ENCODE assay signal across 8 mouse cellular contexts in the genomic region with DNA sequence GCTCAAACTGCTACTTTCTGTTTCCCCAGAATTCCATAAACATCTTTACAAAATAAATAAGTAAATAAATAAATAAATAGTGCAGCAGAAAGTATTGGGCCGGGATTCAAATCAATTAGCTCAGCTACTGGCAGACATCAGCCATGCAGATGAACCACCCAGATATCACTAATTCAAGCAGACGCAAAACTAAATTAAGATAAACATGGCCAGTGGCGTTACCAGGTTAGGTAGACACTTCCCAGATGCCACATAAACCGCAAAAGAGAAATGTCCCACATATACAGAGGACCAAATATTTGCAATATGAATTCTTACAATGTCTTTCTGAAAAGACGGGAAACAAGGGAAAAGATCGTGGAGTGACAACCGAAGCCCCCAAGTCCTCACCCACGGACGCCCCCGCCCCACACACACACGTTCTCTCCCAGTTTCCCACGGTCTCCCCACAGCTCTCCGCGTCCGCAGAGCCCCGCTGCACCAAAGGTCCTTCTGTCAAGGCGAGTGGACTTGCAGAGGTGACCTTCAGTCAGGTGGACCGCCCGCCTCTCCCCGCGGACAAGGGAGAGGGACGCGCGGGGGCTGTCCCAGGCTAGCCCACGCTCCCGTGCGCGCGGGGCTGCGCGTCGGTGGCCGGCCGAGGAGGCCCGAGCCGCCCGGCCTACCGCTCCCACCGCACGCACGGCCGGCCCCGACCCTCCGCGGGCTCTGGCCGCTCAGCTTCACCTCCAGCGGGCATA. TPM values are rescaled to one million over a fixed set of nuclear protein-coding genes. Genes with fewer than 3 reads are reported as not detected.
DNase-seq lines count a peak whose midpoint lies in the region; ATAC-seq and TF ChIP-seq lines count a peak whose summit lies in the region.

No protein-coding gene starts in this region.

- TF ChIP-seq CTCF in C2C12 (IDR thresholded peaks at IDR 0.05; ENCODE audit: control insufficient read depth, insufficient read depth, insufficient read length) (no peak), G1E (IDR thresholded peaks at IDR 0.05; ENCODE audit: low read depth, low read length) (no peak)
- TF ChIP-seq CTCF in kidney, adult 2 months (conservative IDR thresholded peaks at IDR 0.05; ENCODE audit: insufficient read depth, insufficient read length, low read depth, low read length), result no peak
- TF ChIP-seq CTCF in liver, postnatal 0 days (IDR thresholded peaks at IDR 0.05; ENCODE audit: low read depth), result no peak

- no peaks in the 10 kb centered on the region for H3K9me3 ChIP-seq in G1E (replicated peaks)
- no peaks in the 10 kb centered on the region for H3K9me3 ChIP-seq in liver, postnatal 0 days (ENCODE audit: low read length)
- no peaks in the 10 kb centered on the region for H3K9me3 ChIP-seq in neural tube, embryonic 15.5 days (replicated peaks)

- intact Hi-C loops in gastrocnemius, postnatal 14 days (cut with DNase I; ENCODE audit: low total_unique reads), result loop anchor here (5.0 kb wide), 1 partner anchor 47 kb away; the partner anchor contains the start of gene Mob1b

- peaks cover 15% of the 10 kb centered on the region for H3K79me3 ChIP-seq in C2C12 (ENCODE audit: low read depth)

- H3K4me1 ChIP-seq in G1E (ENCODE audit: insufficient read depth, low read depth, low read length), result peaks cover 13% of the 10 kb centered on the region
- peaks cover 8% of the 10 kb centered on the region for H3K4me1 ChIP-seq in kidney, adult 2 months (ENCODE audit: control insufficient read depth, insufficient read depth, low read length)
- H3K4me1 ChIP-seq in liver, postnatal 0 days (ENCODE audit: insufficient read depth), result peaks cover 19% of the 10 kb centered on the region
- H3K4me1 ChIP-seq in neural tube, embryonic 15.5 days, result peaks cover 27% of the 10 kb centered on the region

- 1% methylated on average over 46 of the region's 47 CpGs for WGBS in kidney, adult 2 months
- WGBS in liver, postnatal 0 days (ENCODE audit: insufficient replicate concordance), result 1% methylated on average over 41 of the region's 47 CpGs
- whole genome bisulfite sequencing in neural tube, embryonic 15.5 days, result under 1% methylated on average over 46 of the region's 47 CpGs

- H3K36me3 ChIP-seq in C2C12 (ENCODE audit: control insufficient read depth, insufficient read depth), result peaks cover 31% of the 10 kb centered on the region
- peaks cover 38% of the 10 kb centered on the region for H3K36me3 ChIP-seq in G1E (replicated peaks)
- peaks cover 8% of the 10 kb centered on the region for H3K36me3 ChIP-seq in kidney, adult 2 months (ENCODE audit: control insufficient read depth, insufficient read depth, low read length)
- peaks cover 7% of the 10 kb centered on the region for H3K36me3 ChIP-seq in liver, postnatal 0 days (replicated peaks; ENCODE audit: insufficient read depth, low read length)
- peaks cover 21% of the 10 kb centered on the region for H3K36me3 ChIP-seq in neural tube, embryonic 15.5 days

- peak; percentile 14 for DNase-seq in G1E (ENCODE audit: low spot score)
- DNase-seq in cerebellum, adult 9-11 months, result peak; percentile 71
- DNase-seq in gastrocnemius, postnatal 14 days, result peak; percentile 20
- DNase-seq in kidney, adult 2 months, result peak; percentile 73
- peak; percentile 66 for DNase-seq in liver, postnatal 0 days
- no peak for DNase-seq in layer of hippocampus, postnatal 14 days (ENCODE audit: low spot score in 2 of 2)

- peaks cover 34% of the 10 kb centered on the region for H3K79me2 ChIP-seq in C2C12 (ENCODE audit: control insufficient read depth, insufficient read depth)

- H3K4me2 ChIP-seq in liver, postnatal 0 days (ENCODE audit: low read depth, low read length), result peak overlapping the region; percentile 77
- peak overlapping the region; percentile 88 for H3K4me2 ChIP-seq in neural tube, embryonic 15.5 days

- TF ChIP-seq EP300 in liver, postnatal 0 days (IDR thresholded peaks at IDR 0.05; ENCODE audit: low read depth), result peak; percentile 29; the same call in 1 of the 2 replicates

- TF ChIP-seq POLR2A in kidney, adult 2 months (IDR thresholded peaks at IDR 0.05; ENCODE audit: low read depth, low read length), result no peak

- peak overlapping the region; percentile 84 for H3ac ChIP-seq in C2C12 (ENCODE audit: control insufficient read depth, insufficient read length, low read depth)

- peak overlapping the region; percentile 66 for H3K4me3 ChIP-seq in C2C12 (ENCODE audit: insufficient read depth, poor library complexity, severe bottlenecking)
- H3K4me3 ChIP-seq in G1E (ENCODE audit: low read depth, low read length), result peak overlapping the region; percentile 94
- peak overlapping the region; percentile 60 for H3K4me3 ChIP-seq in kidney, adult 2 months (ENCODE audit: insufficient read depth, low read depth, low read length)
- peak overlapping the region; percentile 64 for H3K4me3 ChIP-seq in liver, postnatal 0 days (ENCODE audit: low read depth, low read length)
- H3K4me3 ChIP-seq in neural tube, embryonic 15.5 days (replicated peaks), result peak overlapping the region; percentile 90

- H3K27ac ChIP-seq in kidney, adult 2 months (ENCODE audit: insufficient read depth, low read depth, low read length), result peak overlapping the region; percentile 61
- peak overlapping the region; percentile 98 for H3K27ac ChIP-seq in liver, postnatal 0 days (ENCODE audit: low read depth)
- peak overlapping the region; percentile 96 for H3K27ac ChIP-seq in neural tube, embryonic 15.5 days (replicated peaks)

- H3K27me3 ChIP-seq in C2C12 (ENCODE audit: control insufficient read depth, insufficient read depth, insufficient read length), result no peaks in the 10 kb centered on the region
- H3K27me3 ChIP-seq in G1E (ENCODE audit: insufficient read depth, low read length), result peaks cover 11% of the 10 kb centered on the region
- no peaks in the 10 kb centered on the region for H3K27me3 ChIP-seq in kidney, adult 2 months (replicated peaks; ENCODE audit: control insufficient read depth, insufficient read depth, low read length)
- no peaks in the 10 kb centered on the region for H3K27me3 ChIP-seq in liver, postnatal 0 days (ENCODE audit: insufficient read depth, low read length)
- no peaks in the 10 kb centered on the region for H3K27me3 ChIP-seq in neural tube, embryonic 15.5 days (replicated peaks)

- no peak; the same call in 1 of the 2 replicates for ATAC-seq in G1E (ENCODE audit: extremely low read depth, insufficient number of reproducible peaks, low FRiP score, poor library complexity, severe bottlenecking)
- ATAC-seq in liver, postnatal 0 days, result peak; percentile 52
- ATAC-seq in neural tube, embryonic 15.5 days (ENCODE audit: low FRiP score), result peak; percentile 51; the same call in 1 of the 2 replicates

- H3K9ac ChIP-seq in liver, postnatal 0 days (replicated peaks), result peak overlapping the region; percentile 77
- peak overlapping the region; percentile 95 for H3K9ac ChIP-seq in neural tube, embryonic 15.5 days (replicated peaks)

TF ChIP-seq in C2C12, 6 proteins besides CTCF, POLR2A, EP300 and RAD21:
- TF ChIP-seq MYOG (IDR thresholded peaks at IDR 0.05; ENCODE audit: control insufficient read depth, extremely low read depth, insufficient read length), result no peak

RNA-seq across cellular contexts. Expression of gene Grsf1, which starts 1.1 kb away (rescaled TPM):
- polyA plus RNA-seq in C2C12 (2012; fragmentation: generic; extraction: Trizol) (30.2 TPM), G1E (2012) (57.3 and 87.8 TPM in 2 replicates)
- total RNA-seq in G1E (2014; fragmentation: Nextera tagmentation) (128 and 145 TPM in 2 replicates), G1E (2017) (110 and 130 TPM in 2 replicates)
- 100 to 1,000 TPM; 112 to 120 TPM for total RNA-seq in gastrocnemius, postnatal 14 days (2021)
- 58.4 and 60.7 TPM in 2 replicates for polyA plus RNA-seq in kidney, adult 2 months (2012; rRNA removed)
- 35.9 and 42.0 TPM in 2 replicates for polyA plus RNA-seq in liver, postnatal 0 days (2015; fragmentation: Nextera tagmentation; extraction: Ambion mirVana)
- polyA plus RNA-seq in neural tube, embryonic 15.5 days (2015; fragmentation: Nextera tagmentation; extraction: Ambion mirVana), result 53.1 and 53.4 TPM in 2 replicates
- total RNA-seq in layer of hippocampus, postnatal 14 days (2021), result 100 to 1,000 TPM in 1 of 2 experiments, 10 to 100 TPM in 1; 98.3 to 108 TPM

RNA-seq across cellular contexts. Expression of gene Mob1b, which starts 45.8 kb away (rescaled TPM):
- 5.5 TPM for polyA plus RNA-seq in C2C12 (2012; fragmentation: generic; extraction: Trizol)
- total RNA-seq in G1E (2014; fragmentation: Nextera tagmentation), result 47.9 and 53.0 TPM in 2 replicates
- total RNA-seq in G1E (2017), result 16.7 and 20.7 TPM in 2 replicates
- polyA plus RNA-seq in G1E (2012), result 18.4 and 19.5 TPM in 2 replicates
- 10 to 100 TPM; 25.8 to 29.9 TPM for total RNA-seq in gastrocnemius, postnatal 14 days (2021)
- 5.3 and 6.7 TPM in 2 replicates for polyA plus RNA-seq in kidney, adult 2 months (2012; rRNA removed)
- polyA plus RNA-seq in liver, postnatal 0 days (2015; fragmentation: Nextera tagmentation; extraction: Ambion mirVana), result 5.3 and 6.2 TPM in 2 replicates
- 7.8 and 8.3 TPM in 2 replicates for polyA plus RNA-seq in neural tube, embryonic 15.5 days (2015; fragmentation: Nextera tagmentation; extraction: Ambion mirVana)
- 10 to 100 TPM; 30.8 to 32.8 TPM for total RNA-seq in layer of hippocampus, postnatal 14 days (2021)

Comparison
In these comparisons a context has a peak if more than half of its experiments do, and no peak if none do; other contexts are left out.
1. DNase-seq: peak in G1E (single experiment), cerebellum, adult 9-11 months (single experiment), gastrocnemius, postnatal 14 days (single experiment), kidney, adult 2 months (single experiment) and liver, postnatal 0 days (single experiment); none in layer of hippocampus, postnatal 14 days (0 of 2).
2. Peak in every context shown above with its lines, with median percentiles within 50 percentile points of each other: H3K4me3 ChIP-seq and H3K27ac ChIP-seq.